Mouse (Mus musculus) gastrocnemius, postnatal 25 days (tissue): ENCODE data around the gene Ip6k3. TPM values are rescaled to one million over a fixed set of nuclear protein-coding genes. Genes with fewer than 3 reads are reported as not detected.
A peak's percentile ranks its signal among the peaks of the same experiment; 100 is the strongest.

Experiments
- DNase-seq: peaks from one replicate; pipeline ENCODE4 v3.0.0; 2022
- total RNA-seq, 2 experiments: library from RNA; stranded (reverse); gene quantifications; 1 replicate in 1 of 2; 2 replicates in 1 of 2; pipeline ENCODE4 v1.2.3; 2021

Ip6k3 gene
- total RNA-seq, 2 experiments from 2014 or later, result 73.4 to 94.9 TPM

- no peak for DNase-seq
Observed at GRCm38 (mm10) chr17:27182401-27182800, 14.8 kb upstream of the Ip6k3 start.

GRCm38 (mm10) chr17:27181666-27182065, 14.1 kb upstream of the Ip6k3 start:
- peak; percentile 70 for DNase-seq

- no peak for DNase-seq
Observed at GRCm38 (mm10) chr17:27179681-27180280, 12.2 kb upstream of the Ip6k3 start.

GRCm38 (mm10) chr17:27178427-27179177, 11.0 kb upstream of the Ip6k3 start:
- no peak for DNase-seq

- no peak for DNase-seq
Observed at GRCm38 (mm10) chr17:27178019-27178418, 10.4 kb upstream of the Ip6k3 start.

GRCm38 (mm10) chr17:27176754-27177153, 9.2 kb upstream of the Ip6k3 start:
- no peak for DNase-seq

- no peak for DNase-seq
Observed at GRCm38 (mm10) chr17:27176287-27176686, 8.7 kb upstream of the Ip6k3 start.

- DNase-seq, result no peak
Observed at GRCm38 (mm10) chr17:27175196-27175874, 7.7 kb upstream of the Ip6k3 start.

GRCm38 (mm10) chr17:27173715-27174114, 6.1 kb upstream of the Ip6k3 start:
- no peak for DNase-seq

- no peak for DNase-seq
Observed at GRCm38 (mm10) chr17:27172459-27172858, 4.9 kb upstream of the Ip6k3 start.

- no peak for DNase-seq
Observed at GRCm38 (mm10) chr17:27171121-27171520, 3.5 kb upstream of the Ip6k3 start.

GRCm38 (mm10) chr17:27169952-27170695, 2.5 kb upstream of the Ip6k3 start:
- DNase-seq, result peak; percentile 54

- DNase-seq, result no peak
Observed at GRCm38 (mm10) chr17:27168569-27168968, 974 bp upstream of the Ip6k3 start.

- DNase-seq, result peak; percentile 85
Observed at GRCm38 (mm10) chr17:27166901-27167300, 694 bp downstream of the Ip6k3 start.

GRCm38 (mm10) chr17:27165054-27165773, 2.4 kb downstream of the Ip6k3 start:
- DNase-seq, result peak; percentile 55

GRCm38 (mm10) chr17:27160905-27161304, 6.7 kb downstream of the Ip6k3 start:
- peak; percentile 86 for DNase-seq

- DNase-seq, result peak; percentile 83
Observed at GRCm38 (mm10) chr17:27159169-27159568, 8.4 kb downstream of the Ip6k3 start.

GRCm38 (mm10) chr17:27158439-27158838, 9.2 kb downstream of the Ip6k3 start:
- DNase-seq, result peak; percentile 66

- DNase-seq, result no peak
Observed at GRCm38 (mm10) chr17:27155752-27156151, 11.8 kb downstream of the Ip6k3 start.

GRCm38 (mm10) chr17:27154881-27155280, 12.7 kb downstream of the Ip6k3 start:
- DNase-seq, result no peak

- DNase-seq, result peak; percentile 85
Observed at GRCm38 (mm10) chr17:27154256-27154655, 13.3 kb downstream of the Ip6k3 start.

GRCm38 (mm10) chr17:27153773-27154193, 13.8 kb downstream of the Ip6k3 start:
- DNase-seq, result peak; percentile 86
